Mouse (Mus musculus) T-cell, adult 66 days (primary cell): ENCODE data around the gene Cgnl1. TPM values are rescaled to one million over a fixed set of nuclear protein-coding genes. Genes with fewer than 3 reads are reported as not detected.

Experiments
- total RNA-seq, 2 experiments: library from RNA; stranded (reverse); gene quantifications; 3 replicates in 1 of 2; 4 replicates in 1 of 2; pipeline ENCODE4 v1.2.4; 2023

Gene Cgnl1
- not detected for total RNA-seq

DNA sequence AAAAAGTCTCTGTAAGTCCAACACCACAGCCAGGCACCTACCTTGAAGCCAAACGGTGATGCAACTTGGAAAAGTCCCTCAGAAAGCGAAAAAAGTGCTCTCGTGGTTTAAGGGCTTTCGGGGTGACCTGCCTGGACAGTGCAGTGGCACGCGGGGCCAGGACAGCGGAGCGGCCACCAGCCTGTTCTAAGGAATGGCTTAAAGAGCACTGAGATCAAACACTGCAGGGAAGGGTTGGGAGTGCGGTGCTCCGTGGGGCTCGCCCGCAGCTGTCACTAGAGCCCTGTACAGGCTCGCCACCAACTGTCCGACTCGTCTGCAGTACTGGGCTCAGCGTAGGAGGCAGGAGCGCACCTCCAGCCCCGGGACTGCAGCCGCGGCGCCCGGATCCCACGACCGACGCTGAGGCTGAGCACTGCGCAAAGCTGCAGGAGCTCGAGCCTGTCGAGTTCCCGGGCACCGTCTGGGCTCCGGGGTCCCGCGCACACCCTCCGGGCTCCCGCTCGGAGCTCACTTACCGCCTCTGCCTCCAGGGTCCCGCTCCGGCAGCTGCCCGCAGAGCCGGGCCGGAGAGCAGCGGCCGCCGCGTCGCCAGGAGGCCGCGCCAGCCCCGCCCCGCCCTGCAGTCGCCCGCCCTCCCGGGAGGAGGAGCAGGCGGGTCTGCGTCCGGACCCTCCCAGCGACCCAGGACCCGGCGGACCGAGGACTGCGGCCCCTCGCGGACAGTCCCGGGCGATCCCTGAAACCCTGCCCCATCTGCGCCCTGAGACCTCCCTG lies at the start of gene Cgnl1:
Gene Cgnl1, minus strand, starts transcription at position 612 of the 777 bp plus-strand sequence.

GRCm38 (mm10) chr9:71591938-71592548 lies 179.4 kb downstream of the Cgnl1 start, which contains the start of gene Myzap:
Gene Myzap (minus strand): TSS chr9:71592360.

Other genes with a start within 250 kb of the Cgnl1 start
- gene Myzap, start 179.2 kb downstream of the Cgnl1 start, total RNA-seq: 1 to 10 TPM in 1 of 2 experiments, under 1 TPM in 1; 0.33 to 1.4 TPM